Mouse (Mus musculus) liver (tissue): ENCODE data around the gene Porcn.

ENCODE experiments used
- DNase-seq: peaks from one replicate; pipeline ENCODE4 v3.0.0-alpha.2; 2020; ENCODE audit warnings: mixed read lengths

Gene Porcn

DNA sequence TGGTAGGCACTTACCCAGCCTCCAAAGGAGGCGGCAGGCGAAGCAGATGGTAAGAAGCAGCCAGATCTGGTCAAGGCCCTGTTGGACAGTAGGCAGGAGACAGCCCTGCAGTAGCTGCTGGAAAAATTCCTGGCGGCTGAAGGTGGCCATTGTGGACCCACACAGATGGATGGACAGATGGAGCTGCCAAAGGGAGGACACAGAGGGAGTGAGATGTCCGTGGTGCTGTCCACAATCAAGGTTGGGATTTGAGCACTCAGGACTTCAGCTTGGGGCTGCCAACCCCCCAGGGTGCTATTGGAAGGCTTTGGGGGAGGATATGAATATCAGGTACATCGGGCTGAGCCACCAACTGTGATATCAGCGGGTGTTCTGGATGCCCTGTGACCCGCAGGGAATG is 774 bp downstream of the Porcn start:
- DNase-seq: no peak

DNA sequence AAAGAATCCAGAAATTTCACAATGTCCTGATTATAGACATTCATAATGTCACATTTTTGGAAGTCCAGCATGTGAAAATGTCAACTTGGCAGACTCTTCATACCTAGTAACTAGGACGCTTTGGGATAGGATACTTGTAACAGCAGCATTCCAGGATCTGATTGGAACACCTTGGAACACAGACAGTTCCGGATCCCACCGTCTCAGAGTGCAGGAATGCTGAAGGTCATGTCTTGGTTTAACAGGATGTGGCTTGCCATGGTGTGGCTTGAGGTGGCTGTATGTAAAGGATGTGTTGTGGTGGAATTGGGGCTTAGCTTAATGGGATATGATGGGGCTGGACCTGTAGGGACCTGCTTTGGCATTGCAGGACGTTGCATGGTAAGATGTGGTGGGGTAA is 1.2 kb downstream of the Porcn start:
- no peak for DNase-seq

DNA sequence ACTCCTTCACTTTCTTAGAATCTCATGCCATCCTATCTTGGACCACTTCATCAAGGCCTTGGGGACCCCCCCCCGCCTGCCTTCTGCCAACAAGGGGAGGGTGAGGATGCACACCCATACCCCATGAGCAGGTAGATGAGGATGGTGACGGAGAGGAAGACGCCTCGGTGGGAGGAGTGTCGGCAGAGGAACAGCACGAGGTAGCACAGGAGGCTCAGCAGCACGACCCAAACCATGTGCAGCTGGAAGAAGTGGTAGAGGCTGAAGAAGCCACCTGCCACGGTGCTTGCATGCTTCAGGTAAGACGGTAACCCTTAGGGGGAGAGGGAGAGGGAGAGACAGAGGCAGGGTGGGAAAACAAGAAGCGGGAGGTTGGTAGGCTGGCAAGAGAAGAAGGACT is 2.2 kb downstream of the Porcn start:
- DNase-seq: no peak

DNA sequence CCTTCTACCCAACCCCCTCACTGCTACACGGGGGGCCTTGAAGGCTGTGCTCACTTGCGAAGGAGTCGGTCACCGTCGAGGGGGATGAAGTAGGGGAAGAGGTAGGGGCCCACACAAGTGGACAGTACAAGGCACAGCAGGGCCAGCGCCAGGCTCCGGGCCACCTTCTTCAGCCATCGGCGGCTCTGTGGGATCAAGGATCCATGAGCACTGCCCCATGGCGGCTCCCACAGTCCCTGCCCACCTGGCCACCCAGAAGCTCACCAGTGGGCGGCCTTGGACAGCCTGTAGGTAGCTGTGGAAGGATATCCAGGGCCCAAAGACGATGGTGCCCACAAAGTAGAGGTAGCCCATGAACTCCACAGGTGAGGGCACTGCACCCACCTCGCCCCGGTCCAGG is 3.2 kb downstream of the Porcn start:
- DNase-seq: no peak

DNA sequence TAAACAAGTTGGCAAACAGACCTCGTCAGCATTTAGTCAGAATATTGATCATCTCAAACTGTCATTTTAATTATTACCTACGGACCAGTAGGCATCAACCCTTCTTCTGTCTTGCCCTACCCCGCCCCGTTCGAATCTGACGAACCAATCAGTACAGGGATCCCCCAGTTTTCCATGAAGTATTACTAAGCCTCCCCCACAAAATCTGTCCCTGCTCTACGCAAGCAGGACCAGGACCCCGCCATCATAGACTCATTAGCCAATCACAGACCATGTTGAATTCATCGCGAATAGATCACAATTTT is 13.0 kb downstream of the Porcn start, which contains the start of gene Ebp:
Gene Ebp, minus strand, starts transcription at position 94 of the 305 bp plus-strand sequence.
- DNase-seq: peak; percentile 6

DNA sequence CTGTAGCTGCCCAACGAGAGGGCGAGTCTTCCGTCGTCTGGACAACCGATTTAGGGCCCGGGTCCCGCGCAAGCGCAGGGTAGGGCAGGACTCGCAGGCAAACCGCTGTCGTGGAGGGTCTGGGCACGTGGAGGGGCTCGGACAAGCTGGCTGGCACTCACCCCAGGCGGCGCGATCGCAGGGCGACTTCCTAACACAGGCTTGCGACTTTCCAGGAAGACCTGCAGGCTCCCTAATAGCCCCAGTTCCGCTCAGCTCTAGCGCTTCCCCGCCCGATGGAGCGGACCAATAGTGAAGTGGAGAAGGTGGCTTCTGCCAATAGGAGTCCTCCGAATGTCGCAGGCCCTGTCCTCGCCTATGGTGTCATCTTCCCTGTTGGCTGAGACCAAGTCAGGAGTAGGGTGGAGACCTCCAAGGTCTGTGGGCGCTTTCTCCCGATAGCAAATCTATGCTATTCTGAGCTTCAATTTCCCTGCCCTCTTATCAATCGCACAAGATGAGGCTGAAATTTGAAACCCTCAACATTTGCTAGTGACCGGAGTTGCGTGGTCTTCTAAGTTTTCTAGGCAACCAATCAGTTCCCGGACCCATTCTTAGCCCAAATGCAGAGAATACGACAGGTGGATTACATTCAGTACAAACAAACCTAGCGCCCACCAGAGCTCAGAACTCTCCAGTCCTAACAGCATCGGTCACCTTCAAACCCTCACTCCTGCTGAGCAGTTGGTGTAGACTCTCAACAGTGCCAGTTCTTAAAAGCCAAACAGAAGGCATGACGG is 13.5 kb downstream of the Porcn start:
- DNase-seq: peak; percentile 90

DNA sequence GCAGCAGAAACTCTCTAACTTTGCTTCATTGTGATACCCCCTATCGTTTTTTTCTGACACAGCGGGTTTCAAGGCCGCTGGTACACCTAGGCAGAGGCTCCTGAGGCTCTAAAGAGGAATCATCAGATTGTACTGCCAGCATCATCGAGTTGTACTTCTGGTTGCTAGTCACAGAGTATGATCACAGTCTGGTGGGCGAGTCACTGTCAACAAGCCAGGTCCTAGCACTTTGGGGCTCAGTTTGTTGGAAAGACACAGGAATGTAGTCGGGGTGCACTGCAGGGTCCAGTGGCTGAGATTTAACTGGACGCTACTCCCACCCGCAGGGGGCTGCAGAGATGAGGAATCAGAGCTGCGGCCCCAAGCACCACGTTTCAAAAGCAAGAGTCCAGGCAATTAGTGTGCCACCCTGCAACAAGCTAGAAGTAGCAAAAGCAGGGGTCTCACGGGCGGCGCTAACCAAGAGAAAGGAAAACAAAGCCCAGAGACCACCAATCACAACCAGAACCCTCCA is 14.1 kb downstream of the Porcn start:
- no peak for DNase-seq

DNA sequence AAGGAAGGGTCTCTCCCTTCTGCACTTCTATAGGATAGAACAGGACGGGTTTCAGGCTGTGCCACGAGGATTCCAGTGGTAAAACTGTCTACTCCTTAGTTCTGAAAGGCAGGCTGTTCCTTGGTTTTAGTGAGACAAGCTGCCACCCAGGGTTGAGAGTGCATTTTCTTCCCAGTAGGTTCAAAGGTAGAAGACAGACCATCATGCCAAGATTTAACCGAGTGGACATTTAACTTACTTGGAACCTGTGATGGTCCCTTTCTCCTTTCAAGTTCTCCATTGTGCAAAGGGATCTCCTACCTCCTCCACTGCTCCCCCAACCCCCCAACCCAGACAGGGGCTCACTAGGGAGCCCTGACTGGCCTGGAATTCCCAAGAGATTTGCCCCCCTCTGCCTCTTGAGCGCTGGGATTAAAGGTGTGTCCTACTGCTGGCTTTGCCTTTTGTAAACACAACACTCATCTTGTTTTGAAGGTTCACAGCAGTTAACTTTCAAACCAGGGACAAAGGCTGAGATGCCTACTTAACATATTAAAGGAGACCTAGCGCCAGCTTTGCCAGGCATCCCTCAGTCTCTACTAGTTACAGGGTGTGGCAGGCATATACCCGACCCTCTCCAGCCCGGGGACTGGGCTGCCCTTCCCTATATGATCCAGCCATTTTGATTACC is 23.3 kb downstream of the Porcn start:
- DNase-seq: no peak

DNA sequence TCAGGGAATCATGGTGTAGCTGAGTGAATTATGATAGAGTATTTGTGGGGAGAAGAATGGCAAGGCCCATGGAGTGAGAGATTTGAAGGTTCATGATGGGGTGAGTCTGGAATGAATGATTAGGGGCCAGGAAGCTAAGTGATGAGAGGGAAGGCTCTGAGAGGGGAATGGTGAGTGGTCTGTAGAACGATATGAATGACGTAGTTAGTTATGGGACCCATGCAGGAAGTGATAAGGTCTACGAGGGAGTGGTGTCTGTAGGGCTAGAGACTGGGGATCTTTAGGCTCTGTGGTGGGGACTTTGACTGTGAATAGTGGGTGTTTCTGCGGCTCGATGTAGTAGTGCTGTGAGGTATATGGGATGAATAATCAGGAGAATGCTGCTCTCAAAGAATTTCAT is 26.7 kb downstream of the Porcn start:
- DNase-seq: no peak

DNA sequence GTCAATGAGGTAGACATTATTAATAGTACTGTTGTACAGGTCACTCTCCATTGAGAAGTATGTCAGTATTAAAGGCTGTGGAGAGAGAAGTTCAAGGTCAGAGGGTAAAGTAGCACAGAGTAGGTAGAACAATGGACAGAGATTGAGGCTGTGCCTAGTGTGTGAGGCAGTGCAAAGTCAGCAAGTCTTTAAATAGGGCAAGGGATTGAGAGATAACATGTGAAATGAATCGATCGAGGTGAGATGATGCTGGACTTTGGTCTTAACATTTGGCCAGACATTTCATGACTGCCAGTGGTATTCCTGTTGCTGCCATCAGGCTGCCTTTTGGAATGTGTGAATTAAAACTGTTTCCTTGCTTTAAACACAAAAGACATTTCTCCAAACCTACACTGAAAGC is 27.5 kb downstream of the Porcn start:
- no peak for DNase-seq

DNA sequence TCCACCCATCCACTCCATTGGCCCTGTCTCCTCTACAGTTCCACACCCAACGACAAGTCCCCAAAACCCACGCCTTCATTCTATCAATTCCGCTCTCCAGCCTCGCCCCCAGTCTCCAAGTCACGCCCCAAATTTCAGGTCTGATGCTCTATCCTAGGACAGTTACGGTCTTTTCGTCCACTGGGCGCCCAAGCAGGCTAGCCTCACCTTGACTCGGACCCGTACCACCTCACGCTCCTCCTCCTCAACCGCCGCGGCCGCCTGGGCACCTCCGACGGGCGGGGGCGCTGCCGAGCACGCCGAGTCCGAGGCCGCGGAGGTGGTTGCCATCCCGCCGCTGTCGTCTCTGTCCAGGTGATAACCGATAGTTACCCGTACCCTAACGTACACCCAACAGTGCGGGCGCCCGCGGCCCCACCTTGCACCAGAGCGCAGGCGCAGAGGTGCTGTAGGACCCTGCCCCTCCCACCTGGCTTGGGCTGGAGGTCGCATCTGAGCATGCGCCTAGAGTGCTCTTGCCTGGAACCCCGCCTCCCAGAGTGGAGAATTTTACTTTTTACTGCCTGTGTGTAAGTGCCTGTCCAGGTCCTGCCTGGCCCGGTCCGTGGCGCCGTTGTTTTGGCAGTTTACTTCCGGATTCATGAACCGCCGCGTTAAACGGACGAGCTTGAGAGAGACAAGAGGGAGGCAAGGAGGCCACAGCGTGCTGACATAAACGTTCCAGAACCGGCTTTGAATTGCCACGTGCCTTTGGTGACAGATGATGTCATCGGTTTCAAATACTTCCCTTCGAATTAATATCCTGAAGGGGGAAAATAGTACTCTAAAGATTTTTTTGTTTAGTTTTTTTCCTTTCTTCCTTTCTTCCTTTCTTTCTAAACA is 30.6 kb downstream of the Porcn start, which contains the start of gene Tbc1d25:
Gene Tbc1d25, minus strand, starts transcription at position 678 of the 882 bp plus-strand sequence.
- peak; percentile 92 for DNase-seq

DNA sequence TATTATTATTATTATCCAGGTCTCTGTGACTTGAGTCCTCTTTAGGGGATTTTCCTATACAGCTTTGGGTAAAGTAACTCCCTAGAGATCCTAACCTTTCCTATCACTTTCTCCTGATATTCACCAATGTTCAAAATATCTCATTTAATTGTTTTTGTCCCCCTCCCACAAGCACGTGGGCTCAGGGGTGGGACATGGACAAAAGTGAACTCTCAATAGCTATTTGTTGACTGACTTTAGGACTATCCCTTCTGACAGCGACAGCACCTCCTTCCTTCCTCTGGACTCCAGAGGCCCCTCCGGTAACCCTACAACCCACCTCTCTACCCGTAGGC is 31.2 kb downstream of the Porcn start:
- DNase-seq: no peak

DNA sequence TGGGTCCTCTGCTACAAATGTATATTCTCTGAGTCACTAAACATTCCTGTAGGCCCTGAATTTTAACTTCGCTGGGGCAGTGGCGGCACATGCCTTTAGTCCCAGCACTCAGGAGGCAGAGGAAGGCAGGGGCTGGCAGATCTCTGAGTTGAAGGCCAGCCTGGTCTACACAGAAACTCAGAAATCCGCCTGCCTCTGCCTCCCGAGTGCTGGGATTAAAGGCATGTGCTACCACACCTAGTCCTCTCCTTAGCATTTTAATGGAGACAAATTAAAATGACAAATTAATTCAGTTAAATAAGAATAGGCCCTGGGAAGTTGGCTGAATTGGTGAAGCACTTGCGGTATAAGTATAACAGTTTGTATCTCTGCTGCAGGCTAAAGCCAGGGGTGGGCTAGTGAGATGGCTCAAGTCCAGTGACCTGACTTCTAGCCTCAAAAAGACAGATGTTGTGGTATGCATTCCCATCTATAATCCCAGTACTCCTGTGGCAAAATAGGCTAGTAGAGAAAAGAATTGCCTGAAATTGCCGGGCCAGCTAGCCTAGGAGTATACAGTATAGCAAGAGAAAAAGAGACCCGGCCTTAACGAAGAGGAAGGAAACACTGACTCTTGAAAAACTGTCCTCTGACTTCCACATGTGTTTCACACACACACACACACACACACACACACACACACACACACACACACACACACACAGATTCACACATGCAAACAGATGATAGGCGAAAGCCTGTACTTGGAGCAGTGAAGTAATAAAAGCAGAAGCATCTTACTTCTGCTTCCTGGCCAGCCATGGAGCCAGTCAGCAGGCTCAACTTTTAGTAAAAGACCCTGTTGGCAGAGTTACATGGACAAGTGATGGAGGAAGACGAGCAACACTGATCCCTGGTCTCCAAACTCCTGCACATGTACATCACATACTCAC is 38.3 kb downstream of the Porcn start:
- DNase-seq: no peak

DNA sequence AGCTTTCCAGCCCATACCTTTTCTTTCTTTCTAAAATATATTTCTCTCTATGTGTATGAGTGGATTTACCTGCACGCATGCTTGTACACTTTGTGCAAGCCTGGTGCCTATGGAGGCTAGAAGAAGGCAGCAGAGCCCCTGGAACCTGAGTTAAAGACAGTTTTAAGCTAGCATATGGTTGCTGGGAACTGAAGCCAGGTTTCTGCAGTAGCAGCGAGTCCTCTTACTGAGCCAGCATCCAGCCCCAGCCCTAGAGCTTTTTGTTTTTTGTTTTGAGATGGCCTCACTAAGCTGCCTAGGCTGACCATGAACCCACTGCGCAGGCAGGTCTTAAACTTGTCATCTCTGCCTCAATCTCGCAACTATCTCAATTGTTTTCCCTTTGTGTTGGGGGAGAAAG is 41.9 kb downstream of the Porcn start:
- no peak for DNase-seq

DNA sequence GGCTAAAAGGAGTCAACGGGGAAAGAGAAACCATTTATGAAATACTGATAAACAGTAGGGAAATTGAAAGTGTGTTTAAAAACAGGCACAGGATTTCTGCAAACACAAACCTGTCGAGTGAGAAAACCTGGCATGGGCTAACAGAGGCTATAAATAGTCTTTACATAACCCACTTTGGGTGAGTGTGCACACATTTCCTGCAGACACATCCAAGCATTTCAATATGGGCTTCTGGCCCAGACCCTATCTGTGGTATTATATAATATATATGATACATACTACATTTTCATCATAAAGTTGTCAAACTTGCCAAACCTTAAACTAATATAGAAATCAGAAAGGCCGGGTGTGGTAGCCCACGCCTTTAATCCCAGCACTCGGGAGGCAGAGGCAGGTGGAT is 43.2 kb downstream of the Porcn start:
- no peak for DNase-seq

DNA sequence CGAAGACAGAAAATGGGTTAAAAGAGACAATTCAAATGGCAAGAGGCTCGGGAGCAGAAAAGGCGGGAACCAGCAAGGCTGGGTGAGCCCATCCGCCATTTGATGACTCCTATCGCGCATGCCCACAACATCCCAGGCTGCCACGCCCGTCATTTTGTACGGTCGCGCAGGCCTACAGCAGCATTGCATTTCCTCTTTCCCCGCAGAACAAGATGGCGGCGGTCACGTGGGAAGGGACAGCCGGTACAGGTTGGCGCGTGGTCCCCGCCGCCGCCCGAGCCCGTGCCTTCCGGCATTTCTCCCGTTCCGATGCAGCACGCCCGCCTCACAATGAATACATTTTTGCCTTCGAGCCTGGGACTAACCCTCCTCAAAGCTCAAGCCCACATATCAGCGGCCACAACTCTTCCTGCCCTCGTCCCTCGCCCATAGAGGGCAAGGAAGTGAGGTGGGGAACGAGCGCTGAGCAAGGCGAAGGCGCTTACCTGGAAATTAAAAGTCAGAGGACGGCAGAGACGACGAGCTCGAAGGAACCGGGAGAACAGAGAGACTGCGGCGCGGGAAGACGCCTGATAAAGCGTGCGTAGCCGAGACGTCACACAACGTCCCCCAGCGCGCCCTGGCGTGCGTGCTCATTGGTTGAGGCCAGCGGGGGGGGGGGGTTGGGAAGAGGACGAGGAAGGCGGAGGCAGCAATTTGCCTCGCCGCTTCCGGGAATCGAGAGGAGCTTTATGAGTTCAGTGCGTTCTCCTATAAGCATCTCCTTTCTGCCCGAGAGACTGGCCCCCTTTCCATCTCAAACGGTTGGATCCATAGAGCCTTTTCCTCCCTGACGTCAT is 61.0 kb downstream of the Porcn start, which contains the start of gene Rbm3:
Gene Rbm3, minus strand, starts transcription at position 728 of the 839 bp plus-strand sequence.
- peak; percentile 91 for DNase-seq
